Mouse (Mus musculus): ENCODE results near the gene Pik3c2g. TPM values are rescaled to one million over a fixed set of nuclear protein-coding genes. Genes with fewer than 3 reads are reported as not detected.

Pik3c2g gene
- total and polyA plus RNA-seq, 3 experiments: not detected

DNA sequence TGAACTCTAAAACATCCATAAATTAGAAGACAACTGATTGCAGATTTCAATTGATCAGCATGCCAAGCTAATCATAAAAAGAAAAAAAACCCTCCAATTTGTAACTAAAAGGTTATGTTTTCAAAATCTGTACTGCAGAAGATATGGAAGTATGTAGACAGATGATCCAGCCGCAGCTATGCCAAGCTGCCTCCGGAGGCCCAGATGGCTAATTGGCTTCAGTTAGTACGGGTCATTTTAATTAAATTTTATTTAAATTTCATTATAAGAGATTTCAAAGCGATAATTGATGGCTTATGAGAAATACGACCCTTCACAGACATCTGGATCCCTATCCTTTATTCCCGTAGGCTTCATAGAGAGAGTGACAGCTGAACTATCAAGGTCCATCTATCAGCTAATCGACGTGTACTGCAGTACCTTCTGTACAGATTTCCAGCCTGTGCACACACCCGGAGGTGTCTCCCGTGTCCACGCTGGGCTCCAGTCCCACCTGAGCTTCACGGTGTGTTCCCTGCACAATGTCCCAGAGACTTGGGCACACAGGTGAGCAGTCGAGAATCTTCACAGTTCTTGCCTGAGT lies 132.7 kb downstream of the Pik3c2g start:
- no peaks in the 10 kb centered on the region for H3K4me1 ChIP-seq (ENCODE audit: control insufficient read depth in 1 of 2, insufficient read depth in 2 of 2, low read length in 2 of 2)
- H3K4me3 ChIP-seq (ENCODE audit: control insufficient read depth in 1 of 2, insufficient read depth in 1 of 2, low read depth in 2 of 2, low read length in 2 of 2): no peak overlapping the region
- no peak overlapping the region for H3K9ac ChIP-seq (ENCODE audit: control insufficient read depth, low read depth, low read length, poor library complexity, severe bottlenecking)
- no peak overlapping the region for H3K27ac ChIP-seq (ENCODE audit: control insufficient read depth, low read depth, low read length)
- DNase-seq (ENCODE audit: low read depth, low spot score): no peak
- no peaks in the 10 kb centered on the region for H3K27me3 ChIP-seq (ENCODE audit: control insufficient read depth in 1 of 2, insufficient read depth in 2 of 2, low read length in 2 of 2)
- TF ChIP-seq MAX (IDR thresholded peaks at IDR 0.05; ENCODE audit: low read length): no peak
- TF ChIP-seq CHD1 (IDR thresholded peaks at IDR 0.05; ENCODE audit: low read depth, low read length): no peak
- TF ChIP-seq ZMIZ1 (IDR thresholded peaks at IDR 0.05; ENCODE audit: low read depth, low read length): no peak
- TF ChIP-seq EP300 (IDR thresholded peaks at IDR 0.05; ENCODE audit: low read depth in 1 of 2, low read length in 2 of 2): no peak
- TF ChIP-seq ZKSCAN1 (IDR thresholded peaks at IDR 0.05; ENCODE audit: low read depth, low read length): no peak
- TF ChIP-seq MEF2A (IDR thresholded peaks at IDR 0.05; ENCODE audit: extremely low read depth, insufficient replicate concordance, low read depth, low read length, poor library complexity, severe bottlenecking): no peak
- H3K9me3 ChIP-seq (replicated peaks; ENCODE audit: insufficient read depth, low read length): no peaks in the 10 kb centered on the region
- no peaks in the 10 kb centered on the region for H3K79me2 ChIP-seq (ENCODE audit: control insufficient read depth, insufficient read depth, low read length, poor library complexity)
- H3K36me3 ChIP-seq (ENCODE audit: control insufficient read depth in 1 of 2, insufficient read depth in 2 of 2, low read length in 2 of 2): no peaks in the 10 kb centered on the region

DNA sequence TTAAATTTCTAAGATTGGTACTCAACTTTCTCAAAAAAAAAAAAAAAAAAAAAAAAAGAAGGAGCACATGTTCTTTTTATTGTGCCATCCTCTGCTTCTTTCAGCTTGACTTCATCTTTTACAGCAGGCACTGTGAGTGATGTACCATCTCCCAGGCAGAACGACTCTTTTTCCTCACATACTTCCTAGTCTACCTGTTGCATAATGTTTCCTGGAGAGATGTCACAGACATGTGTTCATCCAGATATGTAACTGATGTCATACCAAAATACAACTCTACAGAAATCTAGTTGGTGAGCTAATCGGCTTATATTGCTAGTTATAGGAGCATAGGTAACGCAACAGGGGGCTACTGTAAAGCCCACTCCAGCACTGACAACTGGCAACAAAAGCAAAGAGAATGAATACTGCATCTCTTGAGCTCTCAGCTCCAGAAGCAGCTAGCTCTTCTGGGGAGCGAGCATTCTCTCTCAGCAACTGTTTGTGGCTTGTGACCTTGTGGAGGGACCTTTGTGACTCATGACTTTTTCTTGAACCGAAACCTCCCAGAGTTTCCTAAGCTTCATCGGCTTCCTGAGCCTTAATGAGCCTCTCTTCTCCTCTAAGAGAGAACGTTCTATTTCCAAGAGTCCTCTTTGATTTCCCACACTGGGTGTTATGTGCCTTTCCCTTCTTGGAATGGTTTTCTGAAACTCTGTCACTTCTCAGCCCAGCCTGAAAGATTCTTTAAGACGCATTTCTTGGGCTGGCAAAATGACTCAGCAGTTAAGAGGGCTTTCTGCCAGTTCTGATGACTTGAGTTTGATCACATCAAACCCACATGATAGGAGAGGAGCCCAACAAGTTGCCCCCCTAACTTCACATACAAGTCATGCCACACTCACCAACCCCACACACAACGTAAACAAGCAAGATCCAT lies 148.9 kb downstream of the Pik3c2g start:
- H3K4me3 ChIP-seq (ENCODE audit: control insufficient read depth in 1 of 2, insufficient read depth in 1 of 2, low read depth in 2 of 2, low read length in 2 of 2): no peak overlapping the region
- H3K27me3 ChIP-seq (ENCODE audit: control insufficient read depth in 1 of 2, insufficient read depth in 2 of 2, low read length in 2 of 2): no peaks in the 10 kb centered on the region
- TF ChIP-seq CTCF (IDR thresholded peaks at IDR 0.05 in 2 of 3, conservative IDR thresholded peaks at IDR 0.05 in 1 of 3; ENCODE audit: control insufficient read depth in 1 of 3, insufficient read depth in 1 of 3, low read depth in 2 of 3, low read length in 3 of 3, poor library complexity in 1 of 3, severe bottlenecking in 1 of 3): no peak
- TF ChIP-seq USF2 (IDR thresholded peaks at IDR 0.05; ENCODE audit: borderline replicate concordance in 1 of 2, insufficient read depth in 1 of 2, low read depth in 1 of 2, low read length in 2 of 2): no peak
- TF ChIP-seq MAX (IDR thresholded peaks at IDR 0.05; ENCODE audit: low read length): no peak
- no peak for TF ChIP-seq MXI1 (IDR thresholded peaks at IDR 0.05; ENCODE audit: low read depth, low read length)
- no peak for TF ChIP-seq NRF1 (IDR thresholded peaks at IDR 0.05; ENCODE audit: insufficient read depth, low read depth, low read length, poor library complexity, severe bottlenecking)
- no peak for TF ChIP-seq GABPA (IDR thresholded peaks at IDR 0.05; ENCODE audit: low read depth, low read length)
- no peak for TF ChIP-seq RCOR1 (IDR thresholded peaks at IDR 0.05; ENCODE audit: low read depth, low read length)
- no peak for TF ChIP-seq POLR2AphosphoS5 (IDR thresholded peaks at IDR 0.05; ENCODE audit: borderline replicate concordance, low read depth, low read length)
- TF ChIP-seq SIN3A (IDR thresholded peaks at IDR 0.05; ENCODE audit: low read length): no peak
- TF ChIP-seq MAFK (IDR thresholded peaks at IDR 0.05; ENCODE audit: borderline replicate concordance, low read depth, low read length): no peak
- TF ChIP-seq MAZ (IDR thresholded peaks at IDR 0.05; ENCODE audit: low read depth, low read length): no peak
- no peak for TF ChIP-seq USF1 (IDR thresholded peaks at IDR 0.05; ENCODE audit: low read depth, low read length)
- no peak for TF ChIP-seq GATA1 (IDR thresholded peaks at IDR 0.05; ENCODE audit: low read depth, low read length)
- TF ChIP-seq ZNF384 (IDR thresholded peaks at IDR 0.05; ENCODE audit: low read depth, low read length): no peak
- TF ChIP-seq MEF2A (IDR thresholded peaks at IDR 0.05; ENCODE audit: extremely low read depth, insufficient replicate concordance, low read depth, low read length, poor library complexity, severe bottlenecking): no peak
- TF ChIP-seq POLR2AphosphoS2 (IDR thresholded peaks at IDR 0.05; ENCODE audit: low read length): no peak
- TF ChIP-seq E2F4 (IDR thresholded peaks at IDR 0.05; ENCODE audit: borderline replicate concordance, low read depth, low read length): no peak
- TF ChIP-seq ZKSCAN1 (IDR thresholded peaks at IDR 0.05; ENCODE audit: low read depth, low read length): no peak
- no peak for TF ChIP-seq SMC3 (IDR thresholded peaks at IDR 0.05; ENCODE audit: low read depth, low read length)
- TF ChIP-seq HCFC1 (IDR thresholded peaks at IDR 0.05; ENCODE audit: low read depth, low read length): no peak
- no peak overlapping the region for H3K27ac ChIP-seq (ENCODE audit: control insufficient read depth, low read depth, low read length)
- no peak overlapping the region for H3K9ac ChIP-seq (ENCODE audit: control insufficient read depth, low read depth, low read length, poor library complexity, severe bottlenecking)
- no peaks in the 10 kb centered on the region for H3K9me3 ChIP-seq (replicated peaks; ENCODE audit: insufficient read depth, low read length)
- H3K36me3 ChIP-seq (ENCODE audit: control insufficient read depth in 1 of 2, insufficient read depth in 2 of 2, low read length in 2 of 2): no peaks in the 10 kb centered on the region
- no peaks in the 10 kb centered on the region for H3K4me1 ChIP-seq (ENCODE audit: control insufficient read depth in 1 of 2, insufficient read depth in 2 of 2, low read length in 2 of 2)
- DNase-seq (ENCODE audit: low read depth, low spot score): no peak
- no peaks in the 10 kb centered on the region for H3K79me2 ChIP-seq (ENCODE audit: control insufficient read depth, insufficient read depth, low read length, poor library complexity)

Data from MEL (cell line).